Mouse (Mus musculus) forebrain, embryonic 11.5 days (tissue): Measurements from ENCODE around the gene Ptgdr2. TPM values are rescaled to one million over a fixed set of nuclear protein-coding genes. Genes with fewer than 3 reads are reported as not detected.

Source experiments
- ATAC-seq: fragments of 200-750 bp; cut with Nextera tagmentation; replicated peaks from 2 replicates; pipeline ENCODE4 v1.8.0; 2017; ENCODE audit warnings: moderate TSS enrichment; ENCODE audit not compliant: low FRiP score
- DNase-seq: peaks from one replicate; pipeline ENCODE4 v3.0.0-alpha.2; 2017; ENCODE audit warnings: low spot score
- H3K27ac ChIP-seq: fragments of 300-500 bp; sonication (generic); 2 replicates; pipeline ENCODE4 v1.5.1; 2014; ENCODE audit warnings: low read depth, low read length
- H3K27me3 ChIP-seq: fragments of 300-500 bp; sonication (generic); 2 replicates; pipeline ENCODE4 v1.6.1; 2014; ENCODE audit warnings: mild to moderate bottlenecking, low read length, mixed read lengths; ENCODE audit not compliant: control insufficient read depth, insufficient read depth
- H3K36me3 ChIP-seq: fragments of 300-500 bp; sonication (generic); 2 replicates; pipeline ENCODE4 v1.6.1; 2014; ENCODE audit warnings: mild to moderate bottlenecking, low read length, moderate library complexity, mixed read lengths; ENCODE audit not compliant: control insufficient read depth, insufficient read depth
- H3K4me1 ChIP-seq: fragments of 300-500 bp; sonication (generic); replicated peaks from 2 replicates; pipeline ENCODE4 v1.6.1; 2014; ENCODE audit warnings: low read length, mixed read lengths; ENCODE audit not compliant: control insufficient read depth, insufficient read depth
- H3K4me2 ChIP-seq: fragments of 300-500 bp; sonication (generic); 2 replicates; pipeline ENCODE4 v1.6.1; 2014; ENCODE audit warnings: low read depth, mild to moderate bottlenecking, low read length, moderate library complexity, mixed read lengths; ENCODE audit not compliant: severe bottlenecking
- H3K4me3 ChIP-seq: fragments of 300-500 bp; sonication (generic); 2 replicates; pipeline ENCODE4 v1.5.1; 2014; ENCODE audit warnings: low read depth, low read length
- H3K9ac ChIP-seq: fragments of 300-500 bp; sonication (generic); 2 replicates; pipeline ENCODE4 v1.6.1; 2014; ENCODE audit warnings: low read length
- H3K9me3 ChIP-seq: fragments of 300-500 bp; sonication (generic); 2 replicates; pipeline ENCODE4 v1.6.1; 2016; ENCODE audit warnings: low read length, mixed read lengths; ENCODE audit not compliant: control insufficient read depth
- WGBS: fragments of 180-500 bp; shearing (Covaris S2); extraction: QIAGEN DNeasy Blood & Tissue Kit; methylation state at CpG from one replicate; pipeline ENCODE4 v1.1.7; 2014; 5-methylcytosine and 5-hydroxymethylcytosine counted together
- polyA plus RNA-seq: library from polyadenylated mRNA; unstranded; fragments of >200 nt; fragmentation: Nextera tagmentation; extraction: Ambion mirVana; gene quantifications from 2 replicates; pipeline ENCODE4 v1.2.1, GENCODE M21; 2014

The Ptgdr2 gene
- polyA plus RNA-seq, 1 experiment from 2014 or later = 0.09 TPM

GRCm38 (mm10) chr19:10973187-10973586, 36.2 kb downstream of the Ptgdr2 start:
- Histone ChIP-seq H3K36me3 (no peaks in the 10 kb centered on the region; the same call in 1 of the 2 replicates), H3K27ac (no peak overlapping the region), H3K27me3 (no peaks in the 10 kb centered on the region), H3K9ac (no peak overlapping the region), H3K4me1 (no peaks in the 10 kb centered on the region), H3K4me2 (no peak overlapping the region), H3K9me3 (no peaks in the 10 kb centered on the region), H3K4me3 (no peak overlapping the region)
- WGBS = 56% methylated on average over 2 of the region's 2 CpGs
- ATAC-seq = no peak
- DNase-seq = peak; percentile 39

DNA sequence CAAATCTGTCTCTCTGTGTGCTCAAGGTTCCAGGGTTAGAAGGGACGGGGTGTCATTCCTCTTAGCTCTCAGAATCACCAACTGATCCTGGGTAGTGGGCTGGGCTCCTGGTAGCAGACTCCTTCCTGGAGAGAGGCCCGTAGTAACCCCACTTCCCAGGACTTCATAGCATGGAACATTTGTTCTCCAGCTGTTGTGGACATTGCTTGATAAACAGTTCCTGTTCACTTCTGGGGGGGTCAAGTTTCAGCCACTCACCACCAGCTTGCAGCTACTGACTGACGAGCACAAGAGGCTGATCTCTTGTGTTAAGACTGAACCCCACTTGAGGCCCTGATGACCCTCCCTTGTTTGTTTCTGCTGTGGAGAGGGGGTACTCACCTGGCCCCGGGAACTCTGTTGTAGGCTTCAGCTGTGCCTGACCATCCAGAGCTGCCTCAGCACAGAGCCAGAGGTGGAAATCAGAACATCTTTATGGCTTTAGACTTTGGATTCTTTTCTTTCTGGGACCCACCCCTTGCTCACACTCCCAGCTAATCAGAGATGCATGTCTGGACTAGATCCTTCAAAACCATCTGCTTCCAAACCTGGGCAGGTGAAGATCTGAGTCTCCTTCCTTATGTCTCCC, 37.4 kb downstream of the Ptgdr2 start, which contains the start of gene Ms4a10:
Gene Ms4a10, minus strand, starts transcription at position 433 of the 628 bp plus-strand sequence.
- Histone ChIP-seq H3K9me3 (no peaks in the 10 kb centered on the region), H3K9ac (no peak within 1 kb of the TSS), H3K4me1 (no peaks in the 10 kb centered on the region), H3K4me2 (no peak within 1 kb of the TSS), H3K36me3 (no peaks in the 10 kb centered on the region; the same call in 1 of the 2 replicates), H3K4me3 (no peak within 1 kb of the TSS), H3K27ac (no peak within 1 kb of the TSS), H3K27me3 (no peaks in the 10 kb centered on the region)
- ATAC-seq (no peak), DNase-seq (peak; percentile 19)
- WGBS = 74% methylated on average over 4 of the region's 4 CpGs

- Histone ChIP-seq H3K4me3 (no peak overlapping the region), H3K9me3 (no peaks in the 10 kb centered on the region), H3K27ac (no peak overlapping the region), H3K36me3 (no peaks in the 10 kb centered on the region; the same call in 1 of the 2 replicates), H3K27me3 (no peaks in the 10 kb centered on the region), H3K9ac (no peak overlapping the region), H3K4me2 (no peak overlapping the region), H3K4me1 (no peaks in the 10 kb centered on the region)
- 77% methylated on average over 2 of the region's 2 CpGs for WGBS
- no peak for DNase-seq
- ATAC-seq = no peak
Measured at GRCm38 (mm10) chr19:10975187-10975586, 38.2 kb downstream of the Ptgdr2 start.

GRCm38 (mm10) chr19:10976318-10976717, 39.4 kb downstream of the Ptgdr2 start:
- no peak overlapping the region for H3K27ac ChIP-seq
- no peaks in the 10 kb centered on the region for H3K27me3 ChIP-seq
- DNase-seq (no peak), ATAC-seq (no peak)
- no peak overlapping the region for H3K9ac ChIP-seq
- no peak overlapping the region for H3K4me2 ChIP-seq
- H3K4me1 ChIP-seq = no peaks in the 10 kb centered on the region
- 65% methylated on average over 4 of the region's 4 CpGs for WGBS
- no peaks in the 10 kb centered on the region for H3K9me3 ChIP-seq
- no peak overlapping the region for H3K4me3 ChIP-seq
- H3K36me3 ChIP-seq = no peaks in the 10 kb centered on the region; the same call in 1 of the 2 replicates

GRCm38 (mm10) chr19:10979184-10980168, 42.5 kb downstream of the Ptgdr2 start:
- DNase-seq (peak; percentile 84), ATAC-seq (peak; percentile 75)
- Histone ChIP-seq H3K4me2 (peak overlapping the region; percentile 24; the same call in 1 of the 2 replicates), H3K4me3 (no peak overlapping the region), H3K36me3 (no peaks in the 10 kb centered on the region), H3K9ac (no peak overlapping the region), H3K4me1 (no peaks in the 10 kb centered on the region), H3K9me3 (no peaks in the 10 kb centered on the region), H3K27ac (no peak overlapping the region), H3K27me3 (no peaks in the 10 kb centered on the region)
- 15% methylated on average over 18 of the region's 18 CpGs for WGBS

DNA sequence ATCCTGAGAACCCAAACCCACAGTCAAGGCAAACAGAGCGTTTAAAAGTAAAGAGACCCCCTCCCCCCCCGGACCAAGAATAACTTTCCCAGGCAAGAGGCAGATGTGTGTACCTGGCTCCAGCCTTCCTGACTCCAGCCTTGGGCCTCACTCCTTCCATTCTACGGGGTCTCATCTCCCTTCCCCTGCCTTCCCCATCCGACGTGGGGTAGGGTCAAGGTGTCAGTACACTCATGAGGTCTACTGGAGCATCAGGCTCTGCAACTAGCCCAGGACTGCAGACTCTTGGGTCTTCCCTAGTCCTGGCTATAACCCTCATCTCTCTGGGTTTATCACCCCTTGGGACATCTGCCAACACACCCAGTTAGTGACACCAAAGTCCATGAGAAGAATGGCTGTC, 43.2 kb downstream of the Ptgdr2 start:
- 0 out of 2 replicates have a peak, but pooled peaks have one; percentile 19 for ATAC-seq
- no peaks in the 10 kb centered on the region for H3K36me3 ChIP-seq
- H3K27me3 ChIP-seq = no peaks in the 10 kb centered on the region
- H3K9ac ChIP-seq = no peak overlapping the region
- no peaks in the 10 kb centered on the region for H3K4me1 ChIP-seq
- H3K4me2 ChIP-seq = no peak overlapping the region
- 86% methylated on average over 5 of the region's 5 CpGs for WGBS
- H3K9me3 ChIP-seq = no peaks in the 10 kb centered on the region
- DNase-seq = no peak
- H3K27ac ChIP-seq = no peak overlapping the region
- H3K4me3 ChIP-seq = no peak overlapping the region

GRCm38 (mm10) chr19:10983146-10983545, 46.2 kb downstream of the Ptgdr2 start:
- ATAC-seq (no peak), DNase-seq (peak; percentile 70)
- Histone ChIP-seq H3K9me3 (no peaks in the 10 kb centered on the region), H3K36me3 (no peaks in the 10 kb centered on the region), H3K4me1 (no peaks in the 10 kb centered on the region), H3K4me2 (peak overlapping the region; percentile 8; the same call in 1 of the 2 replicates), H3K4me3 (no peak overlapping the region), H3K27me3 (no peaks in the 10 kb centered on the region), H3K9ac (no peak overlapping the region), H3K27ac (no peak overlapping the region)
- 20% methylated on average over 14 of the region's 14 CpGs for WGBS

DNA sequence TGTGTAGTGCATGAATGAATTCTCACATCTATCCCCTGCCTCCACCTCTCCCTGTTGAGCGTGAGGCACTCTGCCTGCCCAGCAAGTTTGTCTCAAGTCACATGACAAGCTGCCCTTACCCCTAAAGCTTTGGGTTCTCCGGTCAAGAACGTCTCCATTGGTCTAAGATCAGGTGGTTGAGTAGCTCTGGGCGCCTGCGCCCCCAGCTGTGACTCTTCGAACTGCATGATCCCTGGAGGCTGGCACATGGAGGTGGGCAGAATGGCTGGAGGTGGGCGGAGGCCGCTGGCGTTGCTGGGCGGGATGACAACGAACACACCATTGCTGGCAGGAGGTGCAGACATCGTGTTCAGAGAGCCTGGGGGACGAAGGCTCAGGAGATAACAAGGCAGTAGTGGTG, 47.6 kb downstream of the Ptgdr2 start:
- no peaks in the 10 kb centered on the region for H3K36me3 ChIP-seq
- no peak overlapping the region for H3K4me2 ChIP-seq
- DNase-seq (no peak), ATAC-seq (no peak)
- H3K27ac ChIP-seq = no peak overlapping the region
- no peak overlapping the region for H3K4me3 ChIP-seq
- 81% methylated on average over 13 of the region's 13 CpGs for whole genome bisulfite sequencing
- H3K4me1 ChIP-seq = no peaks in the 10 kb centered on the region
- no peaks in the 10 kb centered on the region for H3K27me3 ChIP-seq
- no peaks in the 10 kb centered on the region for H3K9me3 ChIP-seq
- H3K9ac ChIP-seq = no peak overlapping the region
